Mouse (Mus musculus): ENCODE measurements around the gene 4921524J17Rik. TPM values are rescaled to one million over a fixed set of nuclear protein-coding genes. Genes with fewer than 3 reads are reported as not detected.

4921524J17Rik gene
- polyA plus RNA-seq, 1 experiment, result 2.7 TPM

DNA sequence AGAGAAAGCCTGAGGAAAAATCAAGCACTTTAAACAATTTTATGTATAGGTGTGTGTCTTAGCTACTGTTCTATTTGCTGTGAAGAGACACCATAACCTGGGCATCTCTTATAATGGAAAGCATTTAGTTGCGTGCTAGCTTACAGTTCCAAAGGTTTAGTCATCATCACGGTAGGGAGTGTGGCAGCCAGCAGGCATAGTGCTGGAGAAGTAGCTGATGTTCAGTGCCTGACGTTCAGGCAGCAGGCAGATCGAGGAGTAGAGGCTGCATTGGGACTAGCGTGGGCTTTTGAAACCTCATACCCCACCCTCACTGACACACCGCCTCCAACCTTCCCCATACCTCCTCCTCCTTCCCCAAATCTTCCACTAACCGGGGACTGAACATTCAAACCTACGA is 38.1 kb upstream of the 4921524J17Rik start:
- TF ChIP-seq GATA1 (IDR thresholded peaks at IDR 0.05; ENCODE audit: low read length), result no peak
- no peak for TF ChIP-seq TAL1 (IDR thresholded peaks at IDR 0.05; ENCODE audit: low read length)
- no peaks in the 10 kb centered on the region for H3K36me3 ChIP-seq (ENCODE audit: control insufficient read depth)
- no peaks in the 10 kb centered on the region for H3K4me1 ChIP-seq (ENCODE audit: control insufficient read depth)
- no peaks in the 10 kb centered on the region for H3K27me3 ChIP-seq (ENCODE audit: control insufficient read depth)
- H3K4me3 ChIP-seq (replicated peaks), result no peak overlapping the region
- no peaks in the 10 kb centered on the region for H3K9me3 ChIP-seq (ENCODE audit: control insufficient read depth, low read length)

DNA sequence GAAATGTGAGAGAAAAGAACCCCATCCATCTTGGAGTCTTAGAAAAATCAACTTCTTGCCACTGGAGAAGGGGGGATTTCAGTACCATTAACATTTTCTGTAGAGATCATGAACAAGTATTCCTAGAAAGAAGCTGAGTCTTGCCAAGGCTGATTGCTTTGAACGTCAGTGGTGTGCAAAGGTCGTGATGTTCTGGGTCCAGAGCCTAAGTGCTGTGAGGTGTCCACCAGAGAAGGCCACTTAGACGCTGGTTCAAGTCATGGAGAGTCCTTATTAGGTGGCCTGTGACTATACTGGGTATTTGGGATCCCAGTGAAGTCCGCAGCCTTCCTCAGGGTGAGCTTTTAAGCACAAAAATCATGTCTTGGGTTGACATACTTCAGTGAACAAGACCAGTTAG is 33.4 kb upstream of the 4921524J17Rik start:
- no peaks in the 10 kb centered on the region for H3K27me3 ChIP-seq (ENCODE audit: control insufficient read depth)
- H3K4me3 ChIP-seq (replicated peaks), result no peak overlapping the region
- H3K36me3 ChIP-seq (ENCODE audit: control insufficient read depth), result no peaks in the 10 kb centered on the region
- H3K4me1 ChIP-seq (ENCODE audit: control insufficient read depth), result peaks cover 2% of the 10 kb centered on the region; the same call in 1 of the 2 replicates
- no peaks in the 10 kb centered on the region for H3K9me3 ChIP-seq (ENCODE audit: control insufficient read depth, low read length)
- TF ChIP-seq TAL1 (IDR thresholded peaks at IDR 0.05; ENCODE audit: low read length) (no peak), GATA1 (IDR thresholded peaks at IDR 0.05; ENCODE audit: low read length) (no peak)

DNA sequence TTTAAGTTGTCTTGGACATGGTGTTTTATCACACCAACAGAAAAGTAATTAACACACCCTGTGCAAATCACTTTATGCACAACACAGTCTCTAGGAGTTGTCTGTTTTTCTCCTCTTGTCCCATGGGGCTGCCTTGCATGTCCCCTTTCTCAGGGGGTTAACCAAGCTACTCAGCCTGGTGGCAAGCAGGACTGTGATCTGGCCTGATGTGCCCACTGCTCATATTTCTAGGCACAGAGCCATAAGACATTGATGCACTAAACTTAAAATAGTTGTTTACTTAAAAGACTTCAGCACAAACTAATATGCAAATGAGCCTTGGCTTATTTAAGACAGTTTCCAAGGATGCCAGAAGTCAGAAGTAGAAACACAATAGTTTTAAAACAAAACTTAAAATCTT is 31.7 kb upstream of the 4921524J17Rik start:
- TF ChIP-seq GATA1 (IDR thresholded peaks at IDR 0.05; ENCODE audit: low read length) (no peak), TAL1 (IDR thresholded peaks at IDR 0.05; ENCODE audit: low read length) (no peak)
- Histone ChIP-seq H3K9me3 (ENCODE audit: control insufficient read depth, low read length) (no peaks in the 10 kb centered on the region), H3K4me3 (replicated peaks) (no peak overlapping the region), H3K36me3 (ENCODE audit: control insufficient read depth) (no peaks in the 10 kb centered on the region), H3K4me1 (ENCODE audit: control insufficient read depth) (peaks cover 3% of the 10 kb centered on the region), H3K27me3 (ENCODE audit: control insufficient read depth) (no peaks in the 10 kb centered on the region)

DNA sequence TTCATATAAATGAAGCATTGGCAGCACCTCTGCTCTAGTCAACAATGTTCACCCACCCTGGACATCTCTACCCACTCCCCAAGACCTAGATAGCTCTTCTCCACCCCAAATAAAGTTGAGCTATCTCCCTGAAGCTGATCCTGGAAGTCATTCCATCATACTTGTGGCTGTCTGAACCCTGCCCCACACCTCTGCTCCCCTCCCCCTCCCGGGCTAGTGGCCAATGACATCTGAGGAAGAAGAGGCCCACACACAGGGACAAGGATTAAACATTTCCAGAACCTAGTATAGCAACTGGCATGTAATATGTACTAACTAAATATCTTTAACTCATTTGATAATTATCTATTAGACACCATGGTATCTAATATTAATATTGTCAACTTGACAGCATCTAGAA is 29.8 kb upstream of the 4921524J17Rik start:
- H3K36me3 ChIP-seq (ENCODE audit: control insufficient read depth), result no peaks in the 10 kb centered on the region
- H3K27me3 ChIP-seq (ENCODE audit: control insufficient read depth), result no peaks in the 10 kb centered on the region
- TF ChIP-seq TAL1 (IDR thresholded peaks at IDR 0.05; ENCODE audit: low read length) (no peak), GATA1 (IDR thresholded peaks at IDR 0.05; ENCODE audit: low read length) (no peak)
- no peaks in the 10 kb centered on the region for H3K9me3 ChIP-seq (ENCODE audit: control insufficient read depth, low read length)
- H3K4me3 ChIP-seq (replicated peaks), result no peak overlapping the region
- H3K4me1 ChIP-seq (ENCODE audit: control insufficient read depth), result peaks cover 3% of the 10 kb centered on the region

DNA sequence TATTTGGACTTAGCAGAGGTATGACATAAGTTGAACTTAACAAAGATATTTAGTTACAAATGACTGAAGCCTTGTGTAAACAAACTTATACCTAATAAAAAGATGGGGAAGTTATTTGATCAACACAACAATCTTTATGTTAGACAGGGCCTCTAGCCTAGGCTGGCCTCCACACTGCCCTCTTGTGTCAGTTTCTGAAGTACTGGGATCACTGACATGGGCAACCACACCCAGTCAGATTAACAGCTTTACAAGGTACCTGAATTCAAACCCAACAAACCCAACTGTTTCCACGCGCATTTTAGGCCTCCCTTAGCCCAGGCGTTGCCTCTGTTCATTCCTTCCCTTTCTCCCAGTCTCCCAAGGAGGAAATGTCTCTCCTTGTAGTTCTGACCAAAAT is 28.7 kb upstream of the 4921524J17Rik start:
- H3K9me3 ChIP-seq (ENCODE audit: control insufficient read depth, low read length), result no peaks in the 10 kb centered on the region
- H3K36me3 ChIP-seq (ENCODE audit: control insufficient read depth), result no peaks in the 10 kb centered on the region
- TF ChIP-seq GATA1 (IDR thresholded peaks at IDR 0.05; ENCODE audit: low read length) (no peak), TAL1 (IDR thresholded peaks at IDR 0.05; ENCODE audit: low read length) (no peak)
- no peaks in the 10 kb centered on the region for H3K27me3 ChIP-seq (ENCODE audit: control insufficient read depth)
- peaks cover 3% of the 10 kb centered on the region for H3K4me1 ChIP-seq (ENCODE audit: control insufficient read depth)
- no peak overlapping the region for H3K4me3 ChIP-seq (replicated peaks)

DNA sequence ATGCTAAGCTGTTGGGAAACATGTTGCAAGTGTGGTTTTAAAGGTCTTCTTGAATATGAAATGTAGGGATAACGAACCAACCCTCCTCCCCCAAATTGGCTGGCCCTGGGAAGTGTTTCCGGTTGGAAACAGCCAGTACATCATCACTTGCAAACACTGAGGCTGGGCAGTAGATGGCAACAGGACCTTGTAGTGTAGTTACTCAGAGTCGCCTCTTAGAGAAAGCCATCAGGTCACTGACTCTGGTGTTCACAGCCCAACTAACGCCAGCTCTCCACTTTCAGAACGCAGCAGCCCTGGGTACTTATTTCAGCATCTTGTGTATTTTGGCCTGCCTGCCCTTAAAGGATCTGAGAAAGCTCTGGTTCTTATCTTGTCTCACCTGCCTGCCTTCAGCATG is 28.2 kb upstream of the 4921524J17Rik start:
- no peak for TF ChIP-seq TAL1 (IDR thresholded peaks at IDR 0.05; ENCODE audit: low read length)
- TF ChIP-seq GATA1 (IDR thresholded peaks at IDR 0.05; ENCODE audit: low read length), result no peak

DNA sequence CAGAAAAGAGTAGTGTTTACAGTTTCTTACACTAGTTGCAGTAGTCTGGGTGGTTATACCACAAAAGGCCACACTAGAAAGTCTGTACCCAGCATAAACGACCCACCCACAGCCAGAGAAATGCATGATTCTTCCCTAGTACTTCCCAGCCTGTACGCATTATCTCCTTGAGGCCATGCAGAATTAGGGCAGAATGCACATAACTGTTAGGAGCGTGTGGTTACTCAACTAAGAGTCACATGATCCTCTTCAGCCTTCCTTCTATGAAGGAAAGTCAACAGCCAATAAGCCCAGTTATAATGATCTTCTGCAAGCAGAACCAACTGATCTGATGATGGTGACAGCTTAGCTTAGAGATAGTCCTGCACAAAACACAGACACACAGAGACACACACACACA is 26.9 kb upstream of the 4921524J17Rik start:
- TF ChIP-seq TAL1 (IDR thresholded peaks at IDR 0.05; ENCODE audit: low read length) (no peak), GATA1 (IDR thresholded peaks at IDR 0.05; ENCODE audit: low read length) (no peak)
- Histone ChIP-seq H3K4me1 (ENCODE audit: control insufficient read depth) (peaks cover 5% of the 10 kb centered on the region), H3K27me3 (ENCODE audit: control insufficient read depth) (no peaks in the 10 kb centered on the region), H3K4me3 (replicated peaks) (no peak overlapping the region), H3K9me3 (ENCODE audit: control insufficient read depth, low read length) (no peaks in the 10 kb centered on the region), H3K36me3 (ENCODE audit: control insufficient read depth) (no peaks in the 10 kb centered on the region)

More for the DNA sequence above, 28.2 kb upstream of the 4921524J17Rik start:
- Histone ChIP-seq H3K9me3 (ENCODE audit: control insufficient read depth, low read length) (no peaks in the 10 kb centered on the region), H3K4me1 (ENCODE audit: control insufficient read depth) (peaks cover 5% of the 10 kb centered on the region), H3K27me3 (ENCODE audit: control insufficient read depth) (no peaks in the 10 kb centered on the region), H3K4me3 (replicated peaks) (no peak overlapping the region), H3K36me3 (ENCODE audit: control insufficient read depth) (no peaks in the 10 kb centered on the region)

DNA sequence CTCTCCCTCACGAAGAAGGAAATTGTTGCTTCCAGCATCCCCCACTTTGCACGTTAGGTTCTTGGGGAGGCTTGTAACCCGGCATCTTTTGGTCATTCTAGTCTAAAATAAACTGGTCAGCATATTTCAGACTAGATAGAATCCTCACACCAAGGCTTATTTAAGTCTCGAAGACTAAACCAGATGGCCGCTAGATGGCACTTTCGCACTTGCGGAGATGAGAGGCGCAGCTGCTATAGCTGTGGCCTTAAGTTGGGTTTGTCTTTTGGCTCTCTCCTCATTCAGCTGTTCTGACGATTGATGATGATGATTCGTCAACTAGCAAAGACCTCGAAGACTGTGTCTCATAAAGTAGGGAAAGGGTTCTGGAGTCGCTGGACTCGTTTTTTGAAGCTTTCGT is 23.9 kb upstream of the 4921524J17Rik start:
- Histone ChIP-seq H3K4me3 (replicated peaks) (no peak overlapping the region), H3K36me3 (ENCODE audit: control insufficient read depth) (no peaks in the 10 kb centered on the region), H3K27me3 (ENCODE audit: control insufficient read depth) (no peaks in the 10 kb centered on the region), H3K9me3 (ENCODE audit: control insufficient read depth, low read length) (no peaks in the 10 kb centered on the region), H3K4me1 (ENCODE audit: control insufficient read depth) (peaks cover 6% of the 10 kb centered on the region)
- TF ChIP-seq TAL1 (IDR thresholded peaks at IDR 0.05; ENCODE audit: low read length) (no peak), GATA1 (IDR thresholded peaks at IDR 0.05; ENCODE audit: low read length) (no peak)

DNA sequence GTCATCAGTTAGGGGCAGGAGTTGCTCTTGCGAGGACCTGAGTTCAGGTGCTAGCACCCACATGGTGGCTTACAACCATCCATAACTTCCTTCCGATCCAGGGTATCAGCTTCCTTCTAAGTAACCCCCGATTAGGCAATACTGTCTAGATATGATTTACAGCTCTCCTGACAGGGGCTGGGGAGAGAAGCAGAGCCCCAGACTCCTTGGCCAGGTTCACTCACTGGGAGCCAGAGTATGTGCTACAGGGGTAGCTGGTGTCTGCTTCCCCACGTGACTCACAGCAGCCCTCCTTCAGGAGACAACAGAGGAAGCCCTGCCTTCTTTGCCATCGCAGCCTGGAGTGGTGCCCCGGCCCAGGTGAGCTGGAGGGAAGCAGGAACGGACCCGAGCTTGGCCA is 22.1 kb upstream of the 4921524J17Rik start:
- Histone ChIP-seq H3K4me1 (ENCODE audit: control insufficient read depth) (peaks cover 3% of the 10 kb centered on the region), H3K36me3 (ENCODE audit: control insufficient read depth) (no peaks in the 10 kb centered on the region), H3K4me3 (replicated peaks) (no peak overlapping the region), H3K27me3 (ENCODE audit: control insufficient read depth) (no peaks in the 10 kb centered on the region), H3K9me3 (ENCODE audit: control insufficient read depth, low read length) (no peaks in the 10 kb centered on the region)
- no peak for TF ChIP-seq TAL1 (IDR thresholded peaks at IDR 0.05; ENCODE audit: low read length)
- no peak for TF ChIP-seq GATA1 (IDR thresholded peaks at IDR 0.05; ENCODE audit: low read length)

DNA sequence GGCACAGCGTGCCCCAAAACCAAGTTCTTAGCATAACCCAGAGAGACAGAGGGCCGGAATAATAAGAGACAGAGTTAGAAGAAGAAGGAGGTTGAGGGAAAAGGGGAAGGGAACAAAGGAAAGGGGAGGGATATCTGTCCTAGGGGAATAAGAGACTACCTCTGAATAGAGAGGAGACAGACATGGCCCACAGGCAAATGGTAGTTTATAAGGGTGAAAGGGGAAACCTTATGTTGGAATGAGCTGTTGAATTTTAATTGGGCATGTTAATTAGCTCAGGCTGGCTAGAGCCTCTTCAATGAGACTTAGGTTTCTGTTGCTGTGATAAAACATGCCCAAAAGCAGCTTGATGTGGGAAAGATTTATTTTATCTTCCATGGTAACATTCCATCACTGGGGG is 20.6 kb upstream of the 4921524J17Rik start:
- TF ChIP-seq GATA1 (IDR thresholded peaks at IDR 0.05; ENCODE audit: low read length) (no peak), TAL1 (IDR thresholded peaks at IDR 0.05; ENCODE audit: low read length) (no peak)
- Histone ChIP-seq H3K9me3 (ENCODE audit: control insufficient read depth, low read length) (no peaks in the 10 kb centered on the region), H3K36me3 (ENCODE audit: control insufficient read depth) (no peaks in the 10 kb centered on the region), H3K4me1 (ENCODE audit: control insufficient read depth) (peaks cover 3% of the 10 kb centered on the region), H3K4me3 (replicated peaks) (no peak overlapping the region), H3K27me3 (ENCODE audit: control insufficient read depth) (no peaks in the 10 kb centered on the region)
